Mouse (Mus musculus) heart, embryonic 16.5 days (tissue): ENCODE data around the gene Ube2q2. TPM values are rescaled to one million over a fixed set of nuclear protein-coding genes. Genes with fewer than 3 reads are reported as not detected.
A peak's percentile ranks its signal among the peaks of the same experiment; 100 is the strongest.
"Not testable (repeated sequence)": the region's sequence is repeated elsewhere in the genome, so short reads cannot be mapped to it uniquely, and the experiment has no call there.

Source experiments
- ATAC-seq: fragments of 200-750 bp; cut with Nextera tagmentation; replicated peaks from 2 replicates; pipeline ENCODE4 v1.8.0; 2017; ENCODE audit warnings: moderate number of reproducible peaks; ENCODE audit not compliant: insufficient read depth, low FRiP score; ENCODE audit errors: extremely low read depth
- H3K27ac ChIP-seq: fragments of 300-500 bp; sonication (generic); 2 replicates; pipeline ENCODE4 v1.5.1; 2014; ENCODE audit warnings: mild to moderate bottlenecking, low read length, control low read depth, moderate library complexity
- H3K27me3 ChIP-seq: fragments of 300-500 bp; sonication (generic); 2 replicates; pipeline ENCODE4 v1.6.1; 2014; ENCODE audit warnings: low read length, mixed read lengths; ENCODE audit not compliant: control insufficient read depth, insufficient read depth
- H3K36me3 ChIP-seq: fragments of 300-500 bp; sonication (generic); 2 replicates; pipeline ENCODE4 v1.6.1; 2014; ENCODE audit not compliant: control insufficient read depth, insufficient read depth
- H3K4me1 ChIP-seq: fragments of 300-500 bp; sonication (generic); 2 replicates; pipeline ENCODE4 v1.6.1; 2014; ENCODE audit warnings: low read length, mixed read lengths; ENCODE audit not compliant: control insufficient read depth, insufficient read depth
- H3K4me2 ChIP-seq: fragments of 300-500 bp; sonication (generic); 2 replicates; pipeline ENCODE4 v1.6.1; 2014; ENCODE audit warnings: low read depth, mild to moderate bottlenecking, control low read depth, low read length
- H3K4me3 ChIP-seq: fragments of 300-500 bp; sonication (generic); 2 replicates; pipeline ENCODE4 v1.5.1; 2014; ENCODE audit warnings: mild to moderate bottlenecking, control low read depth, low read length
- H3K9ac ChIP-seq: fragments of 300-500 bp; sonication (generic); 2 replicates; pipeline ENCODE4 v1.6.1; 2014; ENCODE audit warnings: low read length, control low read depth
- H3K9me3 ChIP-seq: fragments of 300-500 bp; sonication (generic); replicated peaks from 2 replicates; pipeline ENCODE4 v1.6.1; 2016; ENCODE audit warnings: low read length; ENCODE audit not compliant: control insufficient read depth
- WGBS: fragments of 180-500 bp; shearing (Covaris S2); extraction: QIAGEN DNeasy Blood & Tissue Kit; methylation state at CpG from one replicate; pipeline ENCODE4 v1.1.7; 2014; 5-methylcytosine and 5-hydroxymethylcytosine counted together
- polyA plus RNA-seq: library from polyadenylated mRNA; unstranded; fragments of >200 nt; fragmentation: Nextera tagmentation; extraction: Ambion mirVana; gene quantifications from 2 replicates; pipeline ENCODE4 v1.2.1, GENCODE M21; 2015

The Ube2q2 gene
- polyA plus RNA-seq = 21.2 and 28.8 TPM in 2 replicates

DNA sequence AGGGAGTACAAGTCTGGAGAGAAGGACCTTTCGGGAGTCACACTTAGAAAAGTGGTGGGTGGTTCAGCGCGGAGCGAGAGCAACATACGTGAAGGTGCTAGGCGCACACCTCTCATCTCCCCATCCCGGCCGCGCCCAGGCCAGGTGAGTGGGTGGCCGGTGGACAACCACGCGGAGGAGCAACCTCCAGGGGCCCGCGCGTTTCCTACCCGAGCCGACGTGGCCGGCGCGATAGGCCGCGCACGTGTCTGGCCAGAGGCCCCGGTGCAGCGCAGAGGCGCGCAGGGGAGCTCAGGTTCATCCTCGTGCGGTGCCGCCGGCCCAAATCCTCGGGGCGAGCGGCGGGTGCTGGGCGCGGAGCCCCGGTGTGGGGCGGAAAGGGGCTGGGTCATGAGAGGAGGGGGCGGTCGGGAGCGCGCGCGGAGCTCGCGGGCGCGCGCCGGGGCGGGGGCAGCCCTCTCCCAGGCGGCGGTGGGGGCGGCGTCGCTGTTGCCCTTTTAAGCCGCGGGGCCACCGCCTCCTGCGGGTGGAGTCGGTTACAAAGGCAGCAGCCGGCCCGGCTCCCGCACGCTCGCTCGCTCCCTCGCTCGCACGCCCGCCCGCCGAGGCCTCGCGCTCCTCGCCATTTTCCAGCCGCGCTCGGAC, at the start of gene Ube2q2:
Ube2q2 (plus strand) TSS at position 1 of the 645 bp plus-strand sequence.
- no peaks in the 10 kb centered on the region for H3K9me3 ChIP-seq
- peak within 1 kb of the TSS; percentile 70 for H3K27ac ChIP-seq
- ATAC-seq = peak; percentile 85
- peak within 1 kb of the TSS; percentile 78 for H3K4me3 ChIP-seq
- WGBS = under 1% methylated on average over 51 of the region's 81 CpGs
- H3K36me3 ChIP-seq = no peaks in the 10 kb centered on the region
- no peaks in the 10 kb centered on the region for H3K27me3 ChIP-seq
- peak within 1 kb of the TSS; percentile 90 for H3K9ac ChIP-seq
- peak within 1 kb of the TSS; percentile 85 for H3K4me2 ChIP-seq
- peaks cover 16% of the 10 kb centered on the region for H3K4me1 ChIP-seq

DNA sequence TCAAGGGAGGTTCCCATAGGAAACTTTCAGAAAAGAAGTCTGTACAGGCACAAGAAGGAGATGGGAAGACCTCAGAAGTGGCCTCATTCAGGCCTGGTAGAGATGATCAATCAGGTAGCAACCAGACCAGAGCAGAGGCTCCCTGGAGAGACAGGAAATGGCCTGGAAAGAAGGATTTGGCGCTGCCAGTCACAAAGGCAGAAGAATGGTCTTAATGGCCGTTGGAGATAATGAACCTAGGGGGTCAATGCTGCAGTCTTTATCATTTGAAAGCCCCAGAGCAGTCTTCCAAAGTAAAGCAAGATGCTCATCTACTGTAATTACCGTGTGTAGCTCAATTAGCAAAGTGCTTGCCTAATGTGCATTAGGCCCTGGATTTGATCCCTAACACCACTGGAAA, 47.5 kb upstream of the Ube2q2 start:
- Histone ChIP-seq H3K9ac (no peak overlapping the region), H3K4me2 (no peak overlapping the region), H3K27ac (no peak overlapping the region), H3K4me1 (no peaks in the 10 kb centered on the region), H3K36me3 (no peaks in the 10 kb centered on the region), H3K4me3 (no peak overlapping the region), H3K27me3 (no peaks in the 10 kb centered on the region), H3K9me3 (no peaks in the 10 kb centered on the region)
- ATAC-seq = no peak
- 28% methylated on average over 3 of the region's 3 CpGs for WGBS

DNA sequence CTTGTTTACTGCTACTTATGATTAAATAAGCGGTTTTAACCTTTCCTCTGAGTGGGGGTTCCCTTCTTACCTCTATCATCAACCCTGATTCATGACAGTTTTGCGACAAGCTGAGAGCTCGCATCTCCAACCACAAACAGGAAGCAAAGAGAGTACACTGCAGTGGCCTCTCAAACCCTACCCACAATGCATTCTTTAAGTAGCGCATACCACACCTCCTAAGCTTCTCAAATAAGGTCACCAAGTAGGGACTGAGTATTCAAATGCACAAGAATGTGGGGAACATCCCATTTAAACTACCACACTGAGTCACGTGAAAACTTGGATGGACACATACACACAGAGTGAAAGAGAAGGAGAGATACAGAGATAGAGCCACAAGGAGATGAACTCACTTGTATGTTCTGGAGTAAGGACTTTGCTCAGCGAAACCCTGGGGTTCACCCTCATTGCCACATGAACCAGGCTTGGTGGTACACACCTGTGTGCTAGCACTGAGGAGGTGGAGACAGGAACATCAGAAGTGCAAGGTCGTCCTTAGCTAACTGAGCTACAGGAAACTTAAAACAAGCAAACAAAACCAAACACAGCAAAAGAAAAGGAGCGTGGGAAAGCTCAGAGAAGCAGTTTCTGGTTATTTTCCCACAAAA, 46.3 kb upstream of the Ube2q2 start:
- Histone ChIP-seq H3K36me3 (no peaks in the 10 kb centered on the region), H3K4me3 (no peak overlapping the region), H3K4me1 (no peaks in the 10 kb centered on the region), H3K27me3 (no peaks in the 10 kb centered on the region), H3K9me3 (no peaks in the 10 kb centered on the region), H3K4me2 (no peak overlapping the region), H3K9ac (no peak overlapping the region), H3K27ac (no peak overlapping the region)
- ATAC-seq = peak; percentile 45; the same call in 1 of the 2 replicates
- 76% methylated on average over 8 of the region's 8 CpGs for WGBS

DNA sequence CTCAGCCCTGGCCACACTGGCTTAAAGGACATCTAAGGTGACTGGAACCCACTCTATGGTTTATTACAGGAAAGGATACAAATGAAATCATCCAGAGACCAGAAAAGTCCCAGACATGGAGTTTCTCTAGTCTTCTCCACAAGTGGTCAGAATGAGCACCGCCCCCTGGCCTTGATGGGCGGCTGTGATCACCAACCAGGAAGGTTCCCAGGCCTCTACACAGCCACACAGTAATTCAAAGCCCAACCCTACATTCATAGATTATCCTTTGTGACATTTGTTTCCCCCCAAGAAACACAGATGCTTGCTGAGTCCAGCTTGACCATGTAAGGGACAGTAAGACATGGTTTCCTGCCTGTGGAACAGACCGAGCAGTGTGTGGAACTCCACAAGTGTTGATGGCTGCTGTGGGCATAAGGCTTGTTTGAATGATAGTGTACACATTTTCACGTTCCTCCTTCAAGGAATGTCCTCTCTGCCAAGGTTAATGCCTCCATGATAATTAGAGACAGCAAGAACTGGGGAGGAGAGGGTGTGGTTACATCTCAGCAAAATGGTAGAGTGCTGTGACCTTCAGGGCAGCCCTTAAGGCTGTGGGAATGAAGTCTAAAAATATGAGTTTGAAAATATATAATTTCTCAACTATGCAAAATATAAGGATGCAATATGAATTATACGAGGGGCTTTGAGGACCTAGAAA, 45.6 kb upstream of the Ube2q2 start:
- no peak overlapping the region for H3K27ac ChIP-seq
- no peak overlapping the region for H3K4me3 ChIP-seq
- no peaks in the 10 kb centered on the region for H3K4me1 ChIP-seq
- no peaks in the 10 kb centered on the region for H3K36me3 ChIP-seq
- H3K9ac ChIP-seq = no peak overlapping the region
- no peaks in the 10 kb centered on the region for H3K9me3 ChIP-seq
- no peaks in the 10 kb centered on the region for H3K27me3 ChIP-seq
- no peak for ATAC-seq
- 83% methylated on average over 5 of the region's 5 CpGs for WGBS
- no peak overlapping the region for H3K4me2 ChIP-seq

DNA sequence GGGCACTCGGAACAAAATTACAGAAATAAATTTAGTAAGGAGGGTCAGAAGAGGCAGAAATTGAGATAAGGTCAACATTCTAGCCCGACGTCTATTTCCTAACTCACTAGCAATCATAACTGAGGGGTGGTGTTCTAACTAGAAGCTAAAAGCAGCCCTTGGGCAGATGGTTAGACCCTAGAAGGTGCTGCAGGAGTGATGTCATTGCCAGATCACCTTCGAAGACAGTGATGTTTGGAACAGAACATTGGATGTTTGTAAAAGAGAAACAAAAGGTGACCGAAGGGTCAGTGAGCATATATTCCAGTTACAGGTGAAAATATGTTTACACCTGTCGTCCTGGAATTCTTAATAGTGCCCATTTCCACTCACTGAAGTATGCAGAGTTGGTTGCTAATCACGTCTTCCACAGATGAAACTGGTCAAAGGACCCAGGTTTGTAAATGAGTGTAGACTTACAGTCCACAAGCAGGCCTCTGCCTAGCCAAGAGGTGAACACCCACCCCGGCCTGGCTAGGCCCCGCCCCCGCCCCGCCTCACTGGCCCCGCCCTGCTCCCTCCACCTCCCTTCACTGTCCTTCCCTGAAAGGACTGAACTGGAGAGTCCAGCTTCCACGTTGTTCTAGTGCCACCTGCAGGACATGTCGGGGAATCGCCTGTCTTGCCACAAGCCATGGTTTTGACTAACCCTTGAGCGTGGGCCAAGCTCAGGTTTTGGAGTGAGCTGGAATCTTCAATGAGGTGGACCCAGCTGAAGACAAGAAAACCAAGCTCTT, 38.4 kb upstream of the Ube2q2 start:
- no peaks in the 10 kb centered on the region for H3K27me3 ChIP-seq
- H3K9me3 ChIP-seq = no peaks in the 10 kb centered on the region
- ATAC-seq = peak; percentile 77
- no peak overlapping the region for H3K27ac ChIP-seq
- no peak overlapping the region for H3K9ac ChIP-seq
- no peaks in the 10 kb centered on the region for H3K4me1 ChIP-seq
- 31% methylated on average over 16 of the region's 16 CpGs for WGBS
- H3K4me3 ChIP-seq = no peak overlapping the region
- no peaks in the 10 kb centered on the region for H3K36me3 ChIP-seq
- no peak overlapping the region for H3K4me2 ChIP-seq

DNA sequence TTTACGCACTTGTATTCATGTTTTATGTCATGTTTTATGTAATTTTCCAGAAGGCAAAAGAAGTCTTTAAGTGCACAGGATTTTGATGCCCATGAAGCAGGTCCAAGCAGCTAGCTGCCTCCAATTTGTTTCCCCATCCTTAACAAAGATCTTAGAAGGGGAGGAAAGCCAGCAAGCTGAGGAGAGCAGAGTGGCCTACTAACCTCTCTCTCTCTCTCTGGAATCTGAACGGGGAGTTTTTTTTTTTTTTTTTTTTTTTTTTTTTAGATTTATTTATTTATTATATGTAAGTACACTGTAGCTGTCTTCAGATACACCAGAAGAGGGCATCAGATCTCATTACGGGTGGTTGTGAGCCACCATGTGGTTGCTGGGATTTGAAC, 37.8 kb upstream of the Ube2q2 start:
- not testable (repeated sequence) for H3K4me3 ChIP-seq, ATAC-seq, H3K4me1 ChIP-seq, H3K27ac ChIP-seq, H3K36me3 ChIP-seq, H3K9ac ChIP-seq, H3K9me3 ChIP-seq, H3K4me2 ChIP-seq, H3K27me3 ChIP-seq
- 6% methylated on average over 2 of the region's 3 CpGs for WGBS

DNA sequence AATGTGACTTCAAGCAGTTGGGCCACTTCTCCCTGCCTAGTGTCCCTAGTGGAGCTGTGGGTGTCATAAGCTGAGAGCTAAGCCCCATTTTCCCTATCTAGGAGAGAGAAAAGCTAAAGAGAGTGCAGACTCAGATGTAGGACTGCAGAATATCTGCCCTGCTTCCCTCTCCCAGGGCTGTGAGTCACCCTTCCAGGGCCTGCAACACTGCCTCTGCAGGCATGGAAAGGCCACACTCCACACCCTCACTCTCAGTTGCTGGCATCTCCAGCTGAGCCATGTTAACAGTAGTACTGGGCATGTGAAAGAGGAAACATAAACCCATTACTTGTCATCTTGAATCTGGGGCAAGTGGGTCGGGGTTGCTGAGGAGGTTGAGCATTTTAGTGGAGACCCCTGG, 33.9 kb upstream of the Ube2q2 start:
- no peak for ATAC-seq

DNA sequence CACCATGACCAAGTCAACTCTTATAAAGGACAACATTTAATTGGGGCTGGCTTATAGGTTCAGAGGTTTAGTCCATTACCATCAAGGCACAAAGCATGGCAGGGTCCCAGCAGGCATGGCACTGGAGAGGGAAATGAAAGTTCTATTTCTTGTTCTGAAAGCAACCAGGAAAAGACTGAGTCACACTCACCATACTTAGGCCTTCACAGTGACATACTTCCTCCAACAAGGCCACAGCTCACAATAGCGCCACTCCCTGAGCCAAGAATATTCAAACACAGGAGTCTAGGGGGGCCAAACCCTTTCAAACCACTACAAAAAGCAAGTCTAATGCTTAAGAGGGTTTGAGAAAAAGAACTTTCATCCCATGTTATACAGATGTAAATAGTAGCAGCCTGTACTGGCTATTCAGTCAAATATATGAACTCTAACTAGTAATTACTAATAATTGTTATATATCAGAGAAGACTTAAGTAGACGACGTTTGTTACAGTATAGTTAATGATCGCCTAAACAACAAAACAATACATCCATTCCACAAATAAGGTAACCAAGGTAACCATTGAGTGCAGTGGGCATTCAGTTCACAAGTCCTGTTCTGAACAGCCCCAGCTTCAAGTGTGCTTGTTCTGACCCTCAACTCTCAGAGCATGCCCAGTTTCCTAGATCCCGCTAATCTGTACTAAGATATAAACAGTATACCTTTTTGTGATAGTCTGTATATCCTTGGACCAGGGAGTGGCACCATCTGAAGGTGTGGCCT, 31.2 kb upstream of the Ube2q2 start:
- 88% methylated on average over 5 of the region's 5 CpGs for WGBS
- no peaks in the 10 kb centered on the region for H3K9me3 ChIP-seq
- H3K4me1 ChIP-seq = no peaks in the 10 kb centered on the region
- H3K4me2 ChIP-seq = no peak overlapping the region
- ATAC-seq = no peak
- no peaks in the 10 kb centered on the region for H3K36me3 ChIP-seq
- H3K9ac ChIP-seq = no peak overlapping the region
- no peak overlapping the region for H3K27ac ChIP-seq
- no peaks in the 10 kb centered on the region for H3K27me3 ChIP-seq
- no peak overlapping the region for H3K4me3 ChIP-seq

More for the DNA sequence above, 33.9 kb upstream of the Ube2q2 start:
- Histone ChIP-seq H3K9ac (no peak overlapping the region), H3K36me3 (no peaks in the 10 kb centered on the region), H3K9me3 (no peaks in the 10 kb centered on the region), H3K4me3 (no peak overlapping the region), H3K27me3 (no peaks in the 10 kb centered on the region), H3K4me1 (no peaks in the 10 kb centered on the region), H3K4me2 (no peak overlapping the region), H3K27ac (no peak overlapping the region)
- WGBS = 79% methylated on average over 1 of the region's 1 CpGs
